Mouse (Mus musculus) hindlimb bud, embryonic 11.5 days (tissue): Measurements from ENCODE around the gene Syt8.
"Not testable (repeated sequence)": the region's sequence is repeated elsewhere in the genome, so short reads cannot be mapped to it uniquely, and the experiment has no call there.

Experiments
- DNase-seq: peaks from one replicate; pipeline ENCODE4 v3.0.0-alpha.2; 2012; ENCODE audit warnings: low read depth, low spot score; ENCODE audit errors: extremely low spot score

The Syt8 gene

DNA sequence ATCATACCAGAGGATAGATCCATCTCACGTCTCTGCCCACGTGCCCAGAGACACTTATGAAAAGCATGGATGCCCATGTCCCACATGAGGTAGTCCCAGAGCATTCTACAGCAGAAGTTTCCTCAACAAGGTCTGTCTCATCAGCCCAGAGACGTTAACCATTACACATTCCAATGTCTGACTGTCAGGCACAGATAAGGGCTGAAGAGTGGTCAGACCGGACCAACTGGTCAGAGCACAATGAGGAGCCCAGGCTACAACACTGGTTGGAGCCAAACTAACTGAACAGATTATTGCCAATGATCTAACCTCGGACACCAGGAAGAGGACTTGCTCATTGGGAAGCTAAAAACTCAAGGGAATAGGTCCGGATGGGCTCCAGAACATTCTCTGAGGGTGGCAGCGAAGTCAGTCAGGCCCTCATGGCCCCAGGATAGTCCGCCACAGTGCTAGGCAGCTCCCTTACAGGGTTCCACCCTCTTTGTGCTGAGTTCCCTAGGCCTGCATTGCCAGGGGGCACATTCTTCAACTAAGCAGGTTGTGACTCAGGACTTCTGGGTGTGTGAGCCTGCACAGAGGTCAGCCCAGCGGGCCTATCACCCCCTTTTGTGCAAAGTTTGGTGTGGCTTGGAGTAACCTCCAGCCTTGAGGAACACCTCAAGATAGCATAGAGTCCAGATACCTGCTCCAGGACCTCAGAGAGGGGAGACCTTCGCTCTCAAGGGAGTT lies at the start of gene Syt8:
Gene Syt8, plus strand, starts transcription at position 714 of the 729 bp plus-strand sequence.
- DNase-seq, result no peak

DNA sequence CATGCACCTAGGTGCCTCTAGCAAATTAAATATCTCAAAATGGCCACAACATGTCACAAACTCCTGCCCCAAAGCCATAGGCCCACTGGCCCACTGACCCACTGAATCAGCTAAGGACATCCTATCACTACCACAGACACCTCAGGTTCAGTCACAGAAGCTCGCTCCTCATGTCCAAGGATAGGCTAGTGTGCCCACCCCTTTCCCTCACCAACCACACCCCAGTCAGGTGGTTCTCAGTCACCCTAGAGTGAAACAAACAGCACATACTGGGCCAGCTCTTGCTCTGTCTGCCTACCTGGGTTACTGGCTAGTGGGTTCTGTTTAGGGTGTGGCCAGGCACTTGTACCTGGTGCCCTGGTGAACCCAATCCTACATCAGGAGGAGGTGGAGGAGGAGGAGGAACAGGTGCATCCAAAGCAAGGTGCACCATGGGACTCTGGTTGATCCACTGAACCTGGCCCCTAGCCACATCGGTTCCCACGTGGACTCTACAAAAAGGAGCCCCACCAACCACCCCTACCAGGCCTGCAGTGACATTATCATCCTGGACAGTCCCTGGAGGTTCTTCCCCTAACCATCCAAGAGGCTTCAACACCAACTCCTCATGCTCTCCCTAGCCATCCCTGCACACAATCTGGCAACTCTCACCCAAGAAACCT lies 48.8 kb upstream of the Syt8 start:
- DNase-seq, result no peak

DNA sequence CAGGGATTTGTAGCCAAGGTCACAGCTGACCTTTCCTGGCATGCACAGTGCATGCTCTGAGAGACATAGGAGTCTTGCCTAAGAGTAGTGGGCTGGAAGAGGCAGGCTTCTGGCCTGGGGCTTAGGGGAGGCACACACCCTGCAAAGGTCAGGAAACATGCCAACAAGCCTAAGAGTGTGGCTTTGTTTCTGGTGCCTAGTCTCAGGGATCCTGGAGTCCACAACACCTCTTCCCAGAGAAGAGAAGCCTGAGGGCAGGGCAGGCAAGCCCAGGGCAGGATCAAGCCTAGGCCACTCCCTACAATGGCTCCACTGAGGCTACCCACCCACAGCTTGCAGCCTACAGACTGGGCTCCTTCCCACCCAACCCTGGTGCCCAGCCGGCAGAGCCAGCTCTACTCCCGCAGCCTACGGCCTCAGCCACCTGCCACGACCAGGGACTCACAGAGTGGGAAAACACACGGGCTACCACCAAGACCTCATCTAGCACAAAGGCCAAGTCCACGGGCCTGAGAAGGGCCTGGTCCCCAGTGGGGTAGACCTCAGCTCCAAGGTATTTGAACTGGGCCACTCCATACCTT lies 47.9 kb upstream of the Syt8 start:
- DNase-seq, result no peak

DNA sequence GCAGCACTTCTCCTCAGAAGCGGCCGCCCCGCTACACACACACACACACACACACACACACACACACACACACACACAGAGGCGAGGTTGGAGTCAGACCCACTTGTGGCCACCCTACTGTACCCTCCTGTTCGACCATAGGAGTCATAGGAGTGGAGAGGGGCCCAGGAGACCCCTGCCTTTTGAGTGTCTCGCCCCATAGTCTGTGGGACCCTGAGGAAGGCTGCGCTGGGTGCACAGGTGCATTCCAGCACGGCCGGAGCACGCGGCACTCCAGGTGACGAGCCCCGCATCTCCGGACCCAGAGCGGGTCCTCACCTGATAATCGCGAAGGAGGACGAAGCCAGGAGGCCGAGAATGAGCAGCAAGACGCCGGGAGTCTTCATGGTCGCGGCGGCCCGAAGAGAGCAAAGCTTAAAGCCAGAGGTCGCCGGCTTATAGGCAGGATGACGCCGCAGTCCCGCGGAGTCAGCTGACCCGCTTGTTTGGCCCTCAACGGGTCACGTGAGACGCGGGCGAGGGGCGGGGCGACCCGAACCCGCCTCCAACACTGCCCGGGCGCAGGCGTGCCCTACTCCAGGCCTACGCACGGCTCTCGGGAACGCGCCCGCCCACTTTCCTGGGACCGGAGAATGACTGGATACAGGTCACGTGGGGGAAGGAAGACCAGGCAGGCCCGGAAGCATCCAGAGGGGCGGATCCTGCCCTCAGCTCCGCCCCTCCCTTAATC lies 47.1 kb upstream of the Syt8 start, which contains the start of gene Ctsd:
Gene Ctsd, minus strand, starts transcription at position 620 of the 730 bp plus-strand sequence.
- DNase-seq, result peak; percentile 78

DNA sequence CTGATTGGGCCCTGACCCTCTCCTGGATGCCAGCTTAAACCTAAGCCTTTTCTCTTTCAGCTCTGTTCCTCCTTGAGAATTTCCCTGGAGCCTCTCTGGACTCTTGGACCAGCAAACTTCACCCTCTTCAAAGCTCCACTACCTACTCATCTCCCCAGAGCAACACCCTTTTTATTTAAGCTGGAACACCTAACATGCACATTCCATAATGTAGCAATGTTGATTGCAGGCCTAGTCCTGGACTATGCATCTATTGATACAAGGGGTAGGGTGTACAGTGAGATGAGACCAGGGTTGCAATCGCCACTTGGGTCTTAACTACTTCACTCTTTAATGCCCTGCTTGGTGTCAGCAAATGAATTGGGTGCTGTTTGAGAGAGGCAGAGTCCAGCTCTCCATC lies 46.5 kb upstream of the Syt8 start:
- DNase-seq, result no peak

DNA sequence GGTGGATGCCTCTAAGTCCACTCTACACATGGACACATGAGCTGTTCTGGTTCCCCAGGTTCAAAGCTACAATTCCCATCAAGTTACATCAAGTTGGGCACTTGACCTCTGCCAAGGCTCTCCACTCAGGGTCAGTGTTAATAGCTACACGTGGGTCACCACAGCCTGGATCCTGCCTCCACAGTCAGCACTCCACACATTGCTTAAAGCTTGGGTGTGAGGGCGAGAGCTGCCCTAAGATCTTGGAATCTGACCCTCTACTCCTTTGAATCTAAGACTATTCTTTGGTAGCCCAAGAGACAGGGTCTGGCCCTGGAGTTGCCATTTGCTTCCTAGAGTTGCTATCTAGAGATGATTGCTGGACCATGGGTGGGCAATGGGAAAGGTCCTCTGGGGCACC lies 45.9 kb upstream of the Syt8 start:
- DNase-seq, result no peak

DNA sequence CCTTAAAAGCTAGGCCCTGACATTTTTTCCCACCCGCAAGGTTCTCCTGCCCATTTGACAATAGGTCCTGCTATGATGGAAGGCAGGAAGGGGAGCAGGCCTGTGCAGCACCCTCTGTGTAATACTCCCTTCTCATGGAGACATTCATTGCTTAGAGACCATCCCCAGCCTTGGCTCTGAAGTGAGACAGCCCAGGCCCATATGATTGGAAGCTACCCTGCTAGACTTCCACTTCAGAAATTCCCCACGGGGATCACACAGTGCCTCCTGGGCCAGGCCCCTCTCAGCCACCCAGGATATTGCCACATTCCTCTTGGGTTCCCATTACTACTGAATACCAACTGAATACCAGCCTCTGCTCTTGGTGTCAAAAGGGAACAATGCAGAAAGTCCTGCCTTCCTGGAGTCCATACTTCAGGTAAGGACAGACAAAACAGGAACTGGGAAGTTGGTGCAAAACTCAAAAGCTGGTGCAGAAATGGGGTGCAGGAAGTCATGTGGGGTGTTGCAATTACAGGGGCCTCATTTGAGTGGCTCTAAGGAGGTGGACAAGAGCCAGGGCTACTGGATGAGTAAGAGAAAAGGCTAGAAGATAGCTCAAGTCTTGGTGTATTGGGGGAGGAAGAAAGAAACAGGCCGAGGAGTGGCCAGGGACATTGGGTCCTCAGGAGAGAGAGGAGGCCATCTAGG lies 44.5 kb upstream of the Syt8 start:
- no peak for DNase-seq

DNA sequence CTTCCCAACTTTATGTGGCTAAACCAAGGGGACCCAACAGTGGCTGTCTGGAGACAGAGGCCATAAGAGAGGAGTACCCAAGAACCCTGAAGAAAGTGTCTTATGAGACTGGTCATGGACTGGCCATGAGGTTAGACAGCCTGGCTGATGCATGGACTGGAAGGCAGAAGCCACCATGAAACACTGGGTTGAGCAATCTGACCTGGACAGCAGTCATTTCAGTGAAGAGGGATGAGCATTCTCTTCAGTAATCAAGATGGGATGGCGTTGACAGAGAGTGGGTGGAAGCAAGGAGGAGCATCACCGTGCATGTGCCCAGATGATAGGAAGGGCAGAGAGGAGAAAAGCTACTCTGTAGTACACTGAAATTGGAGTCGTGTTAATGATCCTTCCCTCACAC lies 43.5 kb upstream of the Syt8 start:
- no peak for DNase-seq

DNA sequence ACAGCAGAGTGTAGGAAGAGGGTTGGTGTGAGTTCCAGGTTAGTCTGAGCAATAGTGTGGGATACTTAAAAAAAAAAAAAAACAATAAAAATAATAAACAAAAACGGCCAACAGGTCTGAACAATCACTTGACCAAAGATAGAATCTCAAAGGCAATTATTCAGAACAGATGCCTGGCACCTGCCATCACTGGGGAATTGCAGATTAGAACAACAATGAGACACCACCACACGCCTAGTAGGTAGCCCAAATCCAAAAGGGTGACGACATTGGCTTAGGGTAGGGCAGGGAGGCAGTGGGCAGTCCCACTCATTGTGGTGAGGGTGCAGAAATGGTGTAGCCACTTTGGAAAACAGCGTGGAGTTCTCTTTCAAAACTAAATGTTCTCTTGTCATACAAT lies 43.0 kb upstream of the Syt8 start:
- DNase-seq, result no peak

DNA sequence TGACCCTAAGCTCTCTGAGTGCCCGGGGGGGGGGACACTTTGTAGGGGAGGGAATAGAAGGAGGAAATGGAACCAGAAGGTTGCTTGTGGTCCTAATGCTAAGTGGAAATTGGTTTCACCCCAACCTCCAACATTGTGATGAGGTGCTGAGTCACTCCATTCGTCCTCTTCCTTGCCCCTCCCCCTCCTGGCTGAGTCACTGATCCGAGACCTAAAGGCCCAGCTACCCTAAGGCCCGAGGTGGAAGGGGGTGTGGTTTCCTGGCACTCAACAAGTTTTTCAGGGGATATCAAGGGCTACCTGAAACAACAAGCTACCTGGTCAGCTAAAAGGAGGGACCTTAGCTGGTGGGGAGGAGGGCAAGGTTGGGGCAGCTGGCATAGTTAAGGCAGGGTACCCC lies 41.5 kb upstream of the Syt8 start:
- no peak for DNase-seq

DNA sequence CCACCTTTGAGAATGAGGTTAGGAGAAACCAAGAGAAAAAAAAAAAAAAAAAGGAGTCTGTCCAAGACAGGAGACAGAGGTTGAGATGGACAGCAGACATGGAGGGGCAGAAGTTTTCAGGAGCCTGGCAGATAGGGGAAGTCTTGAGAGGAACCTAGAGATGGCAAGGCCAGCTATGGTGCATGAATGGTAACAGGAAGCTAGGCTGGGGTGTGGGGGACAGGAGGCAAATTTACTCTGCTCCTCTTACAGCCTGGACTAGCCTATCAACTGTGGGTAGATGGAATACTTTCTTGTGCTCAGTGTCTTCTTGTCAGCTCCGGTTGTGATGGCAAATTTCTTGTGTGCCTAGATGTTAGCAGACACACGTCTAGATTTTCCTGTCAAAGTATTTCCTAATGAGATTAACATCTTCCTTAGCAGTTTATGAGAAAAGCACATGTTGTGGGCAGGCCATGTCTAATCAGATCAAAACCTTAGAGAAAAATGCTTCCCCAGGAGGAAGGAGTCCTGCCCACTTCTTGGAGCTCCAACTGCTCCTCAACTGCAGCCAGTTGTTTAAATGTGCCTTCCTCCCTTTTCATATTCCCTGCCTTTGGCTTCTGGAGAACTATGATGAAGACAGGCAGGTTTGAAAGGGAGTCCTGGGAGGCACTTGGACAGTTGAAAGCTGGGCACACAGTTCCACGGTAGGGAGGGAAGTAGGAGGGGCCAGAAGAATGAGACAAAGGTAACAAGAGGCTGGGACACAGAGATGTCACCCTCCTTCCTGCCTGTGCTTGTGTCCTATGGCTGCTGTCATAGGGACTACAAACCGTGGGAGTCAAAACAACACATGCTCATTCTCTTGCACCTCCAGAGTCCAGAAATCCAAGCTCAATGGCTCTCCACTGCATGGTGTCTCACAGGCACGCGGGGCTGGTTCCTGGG lies 40.1 kb upstream of the Syt8 start:
- DNase-seq, result no peak

DNA sequence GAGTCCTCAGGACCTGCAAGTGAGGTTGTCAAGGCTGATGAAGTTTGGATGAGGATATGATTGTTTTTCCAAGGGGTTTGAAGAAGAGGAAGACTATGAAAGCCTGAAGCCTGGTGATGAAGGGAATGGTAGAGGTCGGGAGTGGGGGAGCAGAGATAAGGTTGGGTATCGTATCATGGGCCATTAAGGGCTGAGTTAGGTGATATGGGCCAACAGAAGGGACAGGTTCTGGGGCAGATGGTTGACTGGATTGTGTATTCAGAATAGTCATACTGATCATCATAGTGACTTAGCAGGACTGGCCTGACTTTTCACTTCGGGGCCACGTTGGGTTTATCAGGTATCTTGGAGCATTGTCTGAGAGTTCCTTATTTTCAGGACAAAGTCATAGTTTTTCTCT lies 39.2 kb upstream of the Syt8 start:
- no peak for DNase-seq

DNA sequence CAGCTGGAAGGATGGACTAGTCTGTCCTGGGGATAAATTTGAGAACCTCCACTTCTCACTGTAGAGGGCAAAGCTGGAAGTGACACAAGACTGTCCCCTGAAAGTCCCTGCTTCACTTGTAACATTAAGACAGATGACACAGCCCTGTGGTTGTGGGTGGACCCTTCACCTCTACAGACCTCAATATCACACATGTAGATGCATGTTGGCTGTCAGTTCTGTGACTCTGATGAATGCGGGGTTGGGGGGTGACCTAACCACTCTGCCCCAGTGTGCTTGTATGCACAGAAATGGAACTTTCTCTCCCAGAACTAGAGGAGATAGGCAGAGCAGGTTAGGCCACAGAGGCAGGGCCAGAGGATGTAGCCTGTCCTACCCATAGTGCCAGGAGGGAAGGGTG lies 38.0 kb upstream of the Syt8 start:
- no peak for DNase-seq

DNA sequence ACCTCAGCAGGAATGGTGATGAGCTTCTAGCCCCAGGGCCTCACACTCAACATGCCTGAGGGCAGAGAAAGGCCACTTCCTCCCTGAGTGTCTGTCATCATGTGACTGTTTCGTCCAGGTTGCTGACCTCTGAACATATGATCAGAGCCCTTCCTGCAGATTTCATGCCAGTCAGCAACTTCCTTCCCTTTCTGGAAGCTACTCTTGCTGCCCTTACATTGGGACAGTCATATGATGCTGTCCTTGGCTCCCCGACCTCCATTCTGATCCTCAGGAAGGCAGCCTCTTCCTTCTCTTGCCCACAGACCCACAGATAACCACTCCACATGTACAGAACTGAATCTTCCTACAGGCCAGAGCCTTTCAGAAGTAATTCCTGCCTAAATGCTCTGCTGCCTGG lies 36.6 kb upstream of the Syt8 start:
- DNase-seq, result no peak

DNA sequence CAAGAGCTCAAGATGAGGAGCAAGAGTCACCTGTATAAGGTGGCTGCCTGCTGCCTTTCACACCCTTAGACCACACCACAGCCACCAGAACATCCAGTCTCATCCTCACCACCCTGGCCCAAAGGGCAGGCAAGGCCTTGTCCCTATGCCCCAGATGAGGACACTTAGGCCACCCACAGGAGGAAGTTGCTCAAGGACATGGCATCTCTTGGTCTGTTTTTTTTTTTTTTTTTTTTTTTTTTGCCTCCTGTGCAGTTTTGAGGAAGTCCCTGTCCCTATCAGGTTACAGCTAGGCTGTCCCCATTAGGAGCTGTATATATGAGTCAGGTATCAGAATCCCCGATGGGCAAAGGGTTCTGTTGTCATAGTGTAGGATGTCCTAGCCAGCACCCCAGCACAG lies 35.4 kb upstream of the Syt8 start:
- no peak for DNase-seq

DNA sequence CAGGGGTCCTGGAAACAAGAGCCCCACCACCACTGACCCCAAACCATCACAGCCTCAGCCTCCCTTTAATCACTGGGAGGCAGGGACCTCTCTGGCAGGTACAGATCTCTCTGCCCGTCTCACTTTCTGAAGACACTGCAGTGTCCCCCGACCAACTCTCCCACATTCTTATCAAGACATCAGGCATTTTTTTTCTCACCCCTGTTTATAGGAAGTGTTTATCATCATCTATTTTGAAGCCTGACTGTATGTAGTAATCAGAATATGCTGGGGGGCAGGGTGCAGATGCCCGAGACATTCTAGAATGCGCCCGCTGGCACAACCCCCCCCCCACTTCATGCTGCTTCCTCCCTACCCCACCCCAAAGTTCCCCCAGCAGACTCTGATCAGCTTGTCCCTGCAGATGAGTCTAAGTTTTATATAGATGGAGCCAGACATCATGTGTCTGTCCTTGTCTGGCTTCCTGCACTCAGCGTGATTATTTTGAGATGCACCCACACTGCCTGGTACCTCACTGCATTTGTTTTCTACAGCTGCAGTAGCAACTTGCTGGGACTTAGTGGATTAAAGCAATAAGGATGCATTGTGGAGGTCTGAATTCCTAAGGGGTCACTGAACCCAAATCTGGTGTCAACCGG lies 34.4 kb upstream of the Syt8 start:
- DNase-seq, result no peak

DNA sequence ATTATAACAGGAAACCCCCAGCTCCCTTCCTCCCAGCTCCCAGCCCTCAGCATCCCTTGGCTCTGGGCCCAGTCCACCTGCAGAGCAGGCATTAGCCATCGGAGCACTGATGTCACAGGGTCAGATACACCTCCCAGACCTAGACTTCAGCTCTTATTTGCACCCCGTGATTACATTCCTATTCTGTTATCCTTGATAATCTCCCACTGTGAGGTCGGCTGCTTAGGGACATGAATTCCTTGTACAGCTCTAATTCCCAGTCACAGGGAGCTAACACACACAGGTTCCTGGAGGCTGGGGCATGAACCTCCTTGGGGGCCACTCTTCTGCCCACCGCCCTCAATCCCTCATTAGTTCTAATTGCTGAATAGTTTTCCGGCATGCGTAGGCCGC lies 33.9 kb upstream of the Syt8 start:
- no peak for DNase-seq

DNA sequence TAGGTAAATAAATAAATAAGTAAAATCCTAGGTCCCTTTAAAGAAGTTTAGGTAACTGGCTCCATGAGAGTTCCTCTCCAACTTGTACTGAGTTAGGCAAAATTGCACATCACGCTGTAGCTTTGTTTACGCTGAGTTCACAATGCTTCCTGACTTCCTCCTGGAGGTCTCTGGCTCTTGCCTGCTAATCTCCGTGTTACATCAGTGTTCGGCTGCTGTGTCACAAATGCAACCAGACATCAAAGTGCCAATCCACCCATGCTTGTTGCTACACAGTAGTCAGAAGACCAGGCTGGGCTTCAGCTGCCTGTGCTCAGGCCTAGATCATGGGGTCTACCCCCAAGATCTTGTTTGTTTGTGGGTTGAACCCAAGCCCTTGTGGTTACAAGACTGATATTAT lies 31.1 kb upstream of the Syt8 start:
- DNase-seq, result no peak

DNA sequence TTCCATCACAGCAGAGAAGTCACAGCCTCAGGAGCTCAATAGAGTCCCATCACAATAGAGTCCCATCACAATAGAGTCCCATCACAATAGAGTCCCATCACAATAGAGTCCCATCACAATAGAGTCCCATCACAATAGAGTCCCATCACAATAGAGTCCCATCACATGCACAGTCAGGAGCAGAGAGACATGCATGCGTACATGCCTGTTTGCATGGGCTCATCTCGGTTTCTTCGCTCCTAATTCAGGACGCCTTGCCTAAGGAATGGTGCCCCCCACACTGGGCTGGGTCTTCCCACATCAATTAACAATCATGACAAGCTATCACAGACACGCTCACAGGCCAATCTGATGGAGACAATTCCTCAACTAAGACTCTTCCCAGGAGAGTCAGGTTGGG lies 29.5 kb upstream of the Syt8 start:
- DNase-seq, result not testable (repeated sequence)

DNA sequence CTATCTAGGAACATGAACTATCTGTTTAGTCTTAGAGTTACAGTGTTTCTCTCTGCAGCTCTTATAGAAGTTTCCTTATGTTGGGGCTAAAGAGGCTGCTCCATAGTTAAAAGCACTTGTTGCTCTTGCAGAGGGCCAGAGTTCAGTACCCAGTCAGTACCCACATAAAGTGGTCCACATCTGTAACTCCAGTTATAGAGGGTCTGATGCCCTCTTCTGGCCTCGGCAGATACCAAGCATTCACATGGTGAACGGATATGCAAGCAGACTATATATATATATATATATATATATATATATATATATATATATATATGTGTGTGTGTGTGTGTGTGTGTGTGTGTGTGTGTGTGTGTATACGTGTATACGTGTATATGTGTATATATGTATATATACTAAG lies 26.7 kb upstream of the Syt8 start:
- no peak for DNase-seq
